Mouse (Mus musculus) embryo, embryonic 10.5 days (tissue): ENCODE results near the gene Trim46.

Source experiments
- DNase-seq: peaks from one replicate; pipeline ENCODE4 v3.0.0-alpha.2; 2015; ENCODE audit warnings: low spot score

The Trim46 gene

DNA sequence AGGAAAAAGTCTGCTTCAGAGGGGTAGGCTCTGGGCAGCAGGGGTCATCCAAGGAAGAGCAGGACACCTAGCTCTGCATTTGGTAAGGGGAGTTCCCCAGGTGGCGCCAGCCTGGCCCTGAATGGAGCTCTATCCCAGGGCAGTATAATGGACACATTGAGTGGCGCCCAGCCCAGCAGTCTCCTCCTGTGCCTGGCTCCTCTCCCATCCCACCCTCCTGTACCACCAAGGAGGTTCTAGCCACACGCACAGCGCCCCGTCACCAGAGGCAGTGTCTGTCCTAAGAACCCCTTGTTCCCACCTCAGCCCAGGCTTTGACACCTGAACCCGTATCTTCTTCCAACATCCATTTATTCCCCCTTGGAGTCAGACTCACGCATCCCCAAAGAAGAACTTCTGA lies 36.4 kb downstream of the Trim46 start:
- DNase-seq, result no peak

DNA sequence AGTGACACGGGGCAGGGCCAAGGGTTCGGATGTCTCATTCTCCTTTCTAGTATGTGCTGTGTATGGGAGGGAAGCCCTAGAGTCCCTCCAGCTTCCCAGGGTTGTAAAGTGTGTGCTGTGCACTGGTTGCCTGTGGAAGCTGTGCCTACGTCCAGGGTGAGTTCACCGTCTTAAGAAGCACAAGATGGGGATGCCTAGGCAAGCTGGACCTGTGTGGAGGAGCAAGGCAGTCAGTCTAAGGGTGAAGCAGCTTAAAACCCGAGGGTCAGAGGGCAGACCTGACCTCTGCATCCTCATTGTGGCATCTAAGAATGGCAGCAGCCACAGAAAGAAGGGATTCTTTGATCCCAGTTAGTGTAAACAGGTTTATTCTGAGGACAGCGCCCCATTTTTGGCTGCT lies 37.4 kb downstream of the Trim46 start:
- DNase-seq, result no peak

DNA sequence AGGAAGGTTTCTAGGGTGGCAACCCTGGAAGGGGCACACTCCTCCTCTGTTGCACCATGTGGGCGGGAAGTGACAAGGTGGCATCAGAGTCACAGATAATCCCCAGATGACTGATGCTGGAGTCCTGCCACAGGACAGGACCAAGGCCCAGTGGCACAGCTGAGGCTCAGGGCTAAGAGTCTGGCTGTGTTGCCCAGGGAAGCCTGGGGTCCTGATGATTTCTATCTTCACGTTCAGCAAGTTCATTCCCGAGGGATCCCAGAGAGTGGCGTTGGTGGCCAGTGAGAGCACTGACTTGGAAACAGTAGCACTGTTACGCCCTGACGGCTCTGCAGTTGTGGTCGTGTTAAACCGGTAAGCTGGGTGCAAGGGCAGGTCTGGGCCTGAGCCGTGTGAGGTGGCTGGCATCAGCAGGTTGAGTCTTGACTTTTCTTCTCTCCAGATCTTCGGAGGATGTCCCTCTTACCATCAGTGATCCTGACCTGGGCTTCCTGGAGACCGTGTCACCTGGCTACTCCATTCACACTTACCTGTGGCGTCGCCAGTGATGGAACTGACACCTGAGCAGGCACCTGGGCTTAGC lies 37.9 kb downstream of the Trim46 start:
- DNase-seq, result no peak

DNA sequence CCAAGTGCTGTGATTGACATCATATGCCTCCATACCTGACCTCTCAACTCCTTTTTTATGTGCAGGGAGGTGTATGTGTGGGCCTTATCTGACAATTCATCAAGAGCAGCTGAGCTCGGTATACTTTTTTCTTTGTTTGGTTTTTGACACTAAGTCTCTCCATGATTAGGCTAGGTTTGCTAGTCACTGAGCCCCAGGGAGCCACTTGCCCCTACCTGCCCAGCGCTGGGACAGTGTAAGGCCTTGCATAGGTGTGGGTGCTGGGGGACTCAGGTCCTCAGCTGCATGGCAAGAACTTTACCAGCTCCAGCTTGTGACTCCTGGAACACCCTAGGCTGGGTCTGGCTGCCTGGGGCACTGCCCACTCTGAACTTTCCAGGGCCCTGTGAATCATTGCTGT lies 39.4 kb downstream of the Trim46 start:
- no peak for DNase-seq

DNA sequence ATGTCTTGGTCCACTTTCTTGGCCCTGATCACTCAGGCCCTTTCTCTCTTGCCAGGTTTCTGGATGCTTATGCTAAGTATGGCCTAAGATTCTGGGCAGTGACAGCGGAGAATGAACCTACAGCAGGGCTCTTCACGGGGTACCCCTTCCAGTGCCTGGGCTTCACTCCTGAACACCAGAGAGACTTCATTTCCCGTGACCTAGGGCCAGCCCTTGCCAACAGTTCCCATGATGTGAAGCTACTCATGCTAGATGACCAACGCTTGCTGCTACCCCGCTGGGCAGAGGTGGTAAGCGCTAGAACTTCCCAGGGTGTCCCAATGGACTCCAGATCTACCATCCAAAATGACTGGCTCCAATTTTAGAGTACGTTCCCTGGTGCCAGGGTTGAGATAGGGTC lies 40.0 kb downstream of the Trim46 start:
- DNase-seq, result no peak

DNA sequence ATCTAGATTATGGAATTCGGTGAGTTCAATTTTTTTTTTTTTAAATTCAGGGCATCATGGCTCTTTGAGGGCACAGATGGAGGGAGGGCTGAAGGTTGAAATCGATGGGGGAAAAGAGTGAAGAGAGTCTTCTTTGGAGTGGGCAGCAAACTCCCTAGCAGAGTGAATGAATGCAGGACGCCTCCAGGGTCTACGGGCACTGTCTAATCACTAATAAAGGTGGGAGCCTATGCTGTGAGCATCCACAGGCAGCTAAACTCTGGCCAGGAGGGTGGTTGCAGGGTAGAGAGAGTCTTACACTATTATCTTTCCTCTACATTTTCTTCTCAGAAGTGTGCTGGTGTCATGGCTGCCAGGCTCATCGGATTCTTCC lies 43.0 kb downstream of the Trim46 start:
- no peak for DNase-seq

DNA sequence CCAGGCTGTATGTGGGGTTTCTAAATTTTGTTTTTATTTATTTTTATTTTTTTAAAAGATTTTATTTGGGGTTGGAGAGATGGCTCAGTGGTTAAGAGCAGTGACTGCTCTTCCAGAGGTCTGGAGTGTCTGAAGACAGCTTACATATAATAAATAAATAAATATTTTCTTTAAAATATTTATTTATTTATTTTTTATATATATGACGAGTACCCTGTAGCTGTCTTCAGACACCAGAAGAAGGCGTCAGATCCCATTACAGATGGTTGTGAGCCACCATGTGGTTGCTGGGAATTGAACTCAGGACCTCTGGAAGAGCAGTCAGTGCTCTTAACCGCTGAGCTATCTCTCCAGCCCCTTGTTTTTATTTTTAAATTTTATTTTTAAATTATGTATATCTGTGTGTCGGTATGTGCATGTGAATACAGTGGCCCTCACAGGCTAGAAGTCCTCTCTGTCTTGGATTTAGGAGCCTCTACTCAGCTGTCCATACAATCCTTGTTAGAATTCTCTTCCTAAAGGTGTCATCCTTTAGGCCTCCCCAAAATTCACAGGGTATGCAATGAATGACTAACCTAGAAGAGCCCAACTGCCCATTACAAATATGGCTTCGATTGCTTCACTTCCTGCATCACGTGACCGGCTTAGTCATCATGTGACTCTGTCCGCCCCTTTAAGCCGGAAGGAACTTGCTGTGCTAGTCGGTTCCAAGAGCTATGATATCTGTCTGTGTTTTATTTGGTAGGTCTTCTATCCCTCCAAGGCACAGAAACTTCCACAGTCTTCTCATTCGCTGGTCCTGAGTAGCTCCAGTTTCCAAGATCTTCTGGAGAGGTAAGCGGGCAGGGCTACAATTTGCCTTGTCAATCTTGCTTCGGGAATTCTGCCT lies 43.6 kb downstream of the Trim46 start, which contains the start of gene Gba:
TSS of gene Gba (plus strand) at position 676 of the 889 bp plus-strand sequence.
- DNase-seq, result peak; percentile 97

DNA sequence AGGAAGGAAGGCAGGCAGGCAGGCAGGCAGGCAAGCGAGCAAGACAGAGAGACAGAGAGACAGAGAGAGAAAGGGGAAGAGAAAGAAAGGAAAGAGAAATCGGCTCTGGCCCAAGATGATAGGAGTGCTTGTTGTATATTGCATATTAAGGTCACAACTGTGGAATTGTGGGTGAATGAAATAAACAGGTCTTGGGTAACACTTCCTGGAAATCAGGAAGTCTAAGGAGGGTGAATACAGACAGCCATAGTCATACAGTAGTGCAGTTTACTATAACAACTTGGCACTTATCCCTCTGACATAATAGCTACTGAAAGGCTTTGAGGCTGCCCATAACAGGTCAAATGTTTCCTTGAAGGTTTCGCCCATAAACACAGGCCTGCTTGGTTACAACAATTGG lies 46.3 kb downstream of the Trim46 start:
- no peak for DNase-seq

DNA sequence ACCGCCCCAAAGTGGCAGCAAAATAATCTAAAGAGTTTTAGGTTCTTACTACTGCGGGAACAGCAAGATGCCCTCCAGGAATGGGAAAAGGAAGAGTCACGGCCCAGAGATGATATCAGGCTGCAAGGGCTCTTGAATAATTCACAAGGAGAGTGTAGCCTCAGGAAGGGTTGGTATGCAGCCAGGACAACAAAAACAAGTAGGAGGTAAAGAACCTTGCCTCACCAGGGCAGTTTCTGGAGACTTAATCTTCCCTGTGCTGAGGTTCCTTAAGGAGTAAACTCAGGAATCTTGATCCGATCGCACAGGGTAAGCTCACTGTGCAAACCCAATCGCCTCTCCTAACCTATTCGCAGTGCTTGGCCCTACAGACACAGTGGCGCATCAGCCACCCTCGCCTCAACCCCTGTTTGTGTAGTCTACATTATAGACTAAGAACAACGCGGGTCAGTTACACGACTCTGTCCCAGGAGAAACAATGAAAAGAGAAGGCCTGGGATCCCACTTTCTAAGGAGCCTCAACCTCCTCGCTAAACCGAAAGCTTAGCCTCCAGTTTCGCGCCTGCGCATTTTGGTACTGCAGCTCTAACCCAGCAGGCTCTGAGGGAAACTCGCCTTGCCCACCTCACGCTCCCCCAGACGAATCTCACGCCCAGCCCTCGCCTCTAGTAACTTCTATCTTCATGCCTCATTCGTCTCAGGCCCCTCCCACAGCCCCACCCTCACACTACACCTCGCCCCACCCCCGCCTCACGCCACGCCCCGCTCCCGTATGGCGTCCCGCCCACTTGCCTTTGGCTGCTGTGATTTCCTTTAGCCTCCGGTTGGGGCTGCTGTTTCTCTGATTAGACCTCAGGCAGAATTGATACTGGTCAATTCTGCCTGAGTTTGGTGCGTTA lies 49.9 kb downstream of the Trim46 start:
- peak; percentile 97 for DNase-seq

DNA sequence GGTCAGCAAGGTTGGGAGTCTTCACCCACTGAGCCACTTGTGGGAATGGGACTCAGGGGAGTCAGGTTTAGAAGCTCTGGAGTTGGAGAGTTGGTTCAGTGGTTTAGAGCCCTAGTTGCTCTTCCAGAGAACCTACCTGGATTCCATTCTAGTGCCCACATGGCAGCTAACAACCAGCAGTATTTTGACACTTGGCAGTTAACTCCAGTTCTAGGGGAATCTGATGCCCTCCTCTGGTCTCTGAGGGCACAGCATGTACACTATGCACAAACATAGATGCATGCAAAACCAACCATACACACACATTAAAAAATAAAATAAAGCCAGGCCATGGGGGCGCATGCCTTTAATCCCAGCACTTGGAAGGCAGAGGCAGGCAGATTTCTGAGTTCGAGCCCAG lies 52.3 kb downstream of the Trim46 start:
- no peak for DNase-seq

DNA sequence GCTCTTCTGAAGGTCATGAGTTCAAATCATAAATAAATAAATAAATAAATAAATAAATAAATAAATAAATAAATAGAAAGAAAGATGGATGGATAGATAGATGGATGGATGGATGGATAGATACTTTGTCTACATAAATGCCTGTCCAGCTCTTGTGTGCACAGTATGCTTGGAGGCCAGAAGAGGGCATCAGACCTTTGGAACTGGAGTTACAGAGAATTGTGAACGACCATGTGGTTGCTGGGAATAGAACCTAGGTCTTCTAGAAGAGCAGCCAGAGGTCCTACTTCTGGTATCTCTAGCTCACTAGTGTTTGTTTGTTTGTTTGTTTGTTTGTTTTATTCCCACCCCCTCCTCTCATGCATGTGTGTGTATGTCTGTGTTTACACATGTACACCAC lies 52.8 kb downstream of the Trim46 start:
- DNase-seq, result no peak

DNA sequence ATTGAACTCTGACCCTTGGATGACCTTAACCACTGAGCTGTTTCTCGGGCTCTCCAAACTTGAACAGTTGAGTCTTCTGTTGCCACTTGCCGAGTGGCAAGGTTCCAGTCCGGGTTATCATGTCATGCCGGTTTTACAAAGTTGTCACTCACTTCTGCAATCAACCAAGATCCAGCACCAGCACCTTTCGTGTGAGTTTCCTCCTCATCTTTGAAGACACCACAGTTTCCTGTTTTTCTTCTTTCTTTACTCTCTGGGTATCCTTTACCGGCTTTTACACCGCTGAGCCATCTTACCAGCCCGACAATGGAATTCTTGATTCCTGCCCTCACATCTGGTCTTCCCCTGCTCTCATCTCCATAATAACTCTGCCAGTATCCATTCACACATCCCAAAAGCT lies 55.7 kb downstream of the Trim46 start:
- no peak for DNase-seq

DNA sequence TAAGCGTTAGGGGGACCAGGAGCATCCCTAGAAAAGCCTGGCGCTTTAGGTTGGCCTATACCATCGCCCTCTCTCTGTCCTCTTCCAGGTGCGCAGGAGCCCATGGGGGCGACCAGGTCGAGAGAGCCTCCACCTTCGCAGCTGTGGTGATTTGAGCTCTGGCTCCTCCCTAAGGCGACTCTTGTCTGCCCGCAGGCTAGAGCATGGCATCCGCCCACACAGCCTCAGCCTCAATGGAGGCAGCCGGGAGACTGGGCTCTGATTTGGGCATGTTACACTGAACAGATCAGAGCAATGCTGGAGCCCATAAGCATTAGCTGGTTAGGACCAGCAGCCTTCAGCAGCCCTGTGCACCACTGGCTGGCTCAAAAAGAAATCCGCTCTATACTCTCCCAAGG lies 57.6 kb downstream of the Trim46 start:
- DNase-seq, result no peak

DNA sequence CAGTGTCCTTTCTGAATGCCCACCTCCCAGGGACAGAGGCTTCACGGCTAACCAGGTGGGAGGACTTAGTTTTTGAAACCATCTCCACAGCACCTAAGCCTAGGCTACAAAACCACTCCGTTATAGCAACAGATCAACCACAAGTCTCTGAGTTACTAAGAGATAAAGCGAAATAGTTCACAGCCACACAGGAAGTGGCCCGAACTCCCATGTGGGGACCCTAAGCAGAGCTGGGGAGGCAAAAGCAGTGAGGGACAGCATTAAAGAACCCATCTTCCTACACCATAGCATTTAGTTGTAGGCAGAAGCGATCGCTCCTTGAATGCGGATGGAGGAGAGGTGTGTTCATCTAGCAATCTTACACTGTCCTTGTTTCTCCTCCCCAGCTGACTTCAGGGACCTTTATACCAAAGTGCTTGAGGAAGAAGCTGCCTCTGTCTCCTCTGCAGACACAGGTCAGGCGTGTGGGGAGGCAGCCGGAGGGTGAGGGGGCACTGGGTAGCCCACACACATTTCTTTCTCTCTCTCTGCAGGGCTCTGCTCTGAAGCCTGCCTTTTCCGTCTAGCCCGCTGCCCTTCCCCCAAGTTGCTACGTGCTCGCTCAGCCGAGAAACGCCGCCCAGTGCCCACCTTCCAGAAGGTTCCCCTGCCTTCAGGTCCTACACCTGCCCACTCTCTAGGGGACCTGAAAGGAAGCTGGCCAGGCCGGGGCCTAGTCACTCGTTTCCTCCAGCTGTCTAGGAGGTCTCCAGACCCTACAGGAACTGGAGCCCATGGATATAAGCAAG lies 58.2 kb downstream of the Trim46 start:
- DNase-seq, result no peak

DNA sequence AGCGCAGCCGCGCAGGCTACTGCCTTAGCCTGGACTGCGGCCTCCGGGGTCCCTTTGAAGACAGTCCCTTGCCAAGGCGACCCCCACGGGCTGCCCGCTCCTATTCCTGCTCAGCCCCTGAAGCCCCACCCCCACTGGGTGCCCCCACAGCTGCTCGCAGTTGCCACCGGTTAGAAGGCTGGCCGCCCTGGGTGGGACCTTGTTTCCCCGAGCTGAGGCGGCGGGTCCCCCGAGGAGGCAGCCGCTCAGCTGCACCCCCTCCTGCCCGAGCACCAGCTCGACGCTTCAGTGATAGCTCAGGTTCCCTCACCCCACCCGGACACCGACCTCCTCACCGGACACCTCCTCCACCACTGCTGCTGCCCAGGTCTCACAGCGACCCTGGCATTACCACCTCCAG lies 58.9 kb downstream of the Trim46 start:
- DNase-seq, result no peak
